Mouse (Mus musculus): ENCODE data around the gene Tk1.

DNA sequence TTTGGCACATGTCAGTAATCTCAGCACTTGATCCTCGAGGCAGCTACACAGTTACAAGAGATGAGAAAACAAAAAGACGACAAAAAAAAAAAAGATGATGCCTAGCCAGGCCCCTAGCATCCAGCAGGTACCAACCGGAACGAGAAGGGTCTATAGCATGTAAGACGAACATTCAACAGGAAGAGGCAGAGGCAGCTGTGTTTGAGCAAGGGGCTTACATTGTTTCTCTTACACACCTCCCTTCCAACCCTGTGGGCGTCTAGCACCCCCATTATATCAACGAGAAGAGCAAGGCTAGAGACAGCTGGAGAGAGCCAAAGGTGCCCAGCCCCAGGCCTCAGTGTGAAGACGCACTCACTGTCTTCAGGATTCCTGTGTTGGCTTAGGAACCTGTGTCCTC is 1.0 kb upstream of the Tk1 start:
- TF ChIP-seq CTCF (IDR thresholded peaks at IDR 0.05) (no peak), EP300 (IDR thresholded peaks at IDR 0.05) (no peak)

All from lung, postnatal 0 days (tissue).